Mouse (Mus musculus) megakaryocyte-erythroid progenitor cell, adult 5-6 weeks (primary cell): ENCODE measurements around the gene Gchfr. TPM values are rescaled to one million over a fixed set of nuclear protein-coding genes. Genes with fewer than 3 reads are reported as not detected.

Source experiments
- ATAC-seq: replicated peaks from 2 replicates; pipeline ENCODE4 v1.8.0; 2016; ENCODE audit warnings: mild to moderate bottlenecking, inconsistent platforms; ENCODE audit not compliant: severe bottlenecking, poor library complexity, low FRiP score, low TSS enrichment
- total RNA-seq, 2 experiments: library from RNA; stranded (forward) in 1 of 2; stranded (reverse) in 1 of 2; fragments of 200-1000, 215-1000 nt in 1 of 2; fragments of >200 nt in 1 of 2; fragmentation: Nextera tagmentation in 1 of 2; gene quantifications; 2 replicates each; pipeline ENCODE4 v1.2.3; 2014 to 2017

Gchfr gene
- total RNA-seq, 2 experiments from 2014 or later: 1.0 TPM; not detected in 1

DNA sequence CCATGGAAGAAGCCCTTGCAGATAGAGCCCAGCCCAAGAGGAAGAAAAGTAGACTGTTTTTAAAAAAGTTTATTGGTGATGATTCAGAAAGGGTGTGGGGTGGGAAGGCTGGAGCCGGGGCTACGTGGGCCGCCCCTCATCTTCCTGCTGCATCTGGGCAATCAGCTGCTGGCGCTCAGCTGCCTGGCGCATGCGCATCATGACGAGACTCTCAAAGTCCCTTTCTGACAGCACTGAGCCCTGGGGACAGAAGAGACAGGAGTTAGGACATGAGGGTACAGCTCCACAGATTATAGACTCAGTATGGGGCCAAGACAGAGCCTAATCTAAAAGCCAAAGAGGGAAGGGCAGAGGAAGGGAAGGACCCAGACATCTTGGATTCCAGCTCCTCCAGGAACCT is 4.9 kb downstream of the Gchfr start:
- 0 out of 2 replicates have a peak, but pooled peaks have one; percentile 4 for ATAC-seq

DNA sequence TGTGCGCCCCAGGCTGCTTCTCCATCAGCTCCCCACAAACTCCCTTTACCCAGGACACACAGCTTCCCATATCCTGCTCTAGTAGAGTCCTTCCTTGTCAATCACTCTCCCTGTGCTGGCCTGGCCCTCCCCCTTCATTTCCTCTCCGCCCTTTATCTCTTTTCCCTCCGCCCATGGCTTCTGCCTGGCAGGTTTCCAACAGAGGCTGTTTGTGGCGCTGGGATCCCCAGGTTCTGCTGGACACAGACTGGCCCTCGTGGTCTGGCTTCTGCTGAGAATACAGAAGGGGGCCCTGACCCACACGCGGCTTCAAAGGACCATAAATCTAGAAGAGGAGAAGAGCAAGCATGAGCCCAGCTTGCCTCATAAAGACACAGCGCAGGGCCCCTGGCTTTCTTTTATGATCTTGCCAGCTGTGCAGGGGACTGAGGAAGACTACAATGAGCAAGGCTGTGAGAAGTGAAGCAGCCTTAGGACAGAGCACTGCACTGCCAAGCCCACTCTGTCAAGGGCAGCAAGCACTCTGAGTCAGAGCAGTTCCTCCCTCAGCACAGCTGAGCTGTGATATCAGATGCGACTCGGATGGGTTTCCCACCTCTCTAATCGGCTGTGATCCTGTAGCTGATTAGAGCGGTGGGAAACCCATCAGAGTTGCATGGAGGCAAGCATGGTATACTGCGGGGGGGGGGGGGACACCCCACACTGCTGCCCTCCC is 5.4 kb downstream of the Gchfr start:
- ATAC-seq: peak; percentile 49

DNA sequence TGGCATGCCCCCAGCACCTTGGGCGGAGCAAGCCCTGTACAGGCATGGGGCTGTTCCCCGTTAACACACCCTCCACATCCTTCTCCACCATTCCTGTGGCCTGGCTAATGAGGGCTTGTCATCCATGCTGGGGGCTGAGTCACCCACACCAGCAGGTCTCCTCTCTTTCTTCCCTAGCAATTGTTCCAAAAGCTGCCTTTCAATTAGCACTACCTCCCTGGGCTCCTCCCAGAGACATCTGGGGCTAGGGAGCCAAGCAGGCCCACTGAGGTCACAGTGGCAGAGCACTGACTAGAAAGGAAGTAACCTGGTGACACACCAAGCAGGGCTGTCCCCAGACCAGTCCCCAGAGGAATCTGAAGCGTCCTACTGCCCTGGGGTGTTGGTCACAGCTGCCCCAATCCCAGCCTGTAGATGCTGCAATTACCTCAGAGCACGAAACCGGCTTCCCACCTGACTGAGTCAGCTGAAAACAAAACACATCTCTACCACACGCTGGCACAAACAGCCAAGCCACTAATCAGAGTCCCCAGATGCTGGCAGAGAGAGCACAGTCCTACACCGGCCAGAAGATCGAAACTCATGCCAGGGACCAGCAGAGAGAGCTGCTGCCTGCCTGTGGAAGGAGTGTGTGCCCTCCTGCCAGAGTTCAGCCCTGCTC is 6.5 kb downstream of the Gchfr start, which contains the start of gene Gm14137:
TSS of gene Gm14137 (plus strand) at position 519 of the 661 bp plus-strand sequence.
- peak; percentile 71 for ATAC-seq

DNA sequence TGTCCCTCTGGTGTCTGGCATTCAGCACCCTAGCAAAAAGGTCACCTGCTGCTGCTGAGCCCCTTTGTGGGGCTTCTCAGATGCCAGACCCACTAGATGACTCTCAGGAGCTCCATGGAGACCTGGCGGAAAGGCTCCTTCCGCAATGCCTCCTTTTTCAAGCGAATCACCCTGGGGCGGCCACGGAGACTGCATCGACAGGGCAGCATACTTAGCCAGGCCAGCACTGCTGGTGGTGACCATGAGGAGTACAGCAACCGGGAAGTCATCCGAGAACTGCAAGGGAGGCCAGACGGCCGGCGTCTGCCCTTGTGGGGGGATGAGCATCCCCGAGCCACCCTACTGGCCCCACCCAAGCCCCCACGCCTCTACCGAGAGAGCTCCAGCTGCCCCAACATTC is 7.3 kb downstream of the Gchfr start:
- ATAC-seq: no peak

DNA sequence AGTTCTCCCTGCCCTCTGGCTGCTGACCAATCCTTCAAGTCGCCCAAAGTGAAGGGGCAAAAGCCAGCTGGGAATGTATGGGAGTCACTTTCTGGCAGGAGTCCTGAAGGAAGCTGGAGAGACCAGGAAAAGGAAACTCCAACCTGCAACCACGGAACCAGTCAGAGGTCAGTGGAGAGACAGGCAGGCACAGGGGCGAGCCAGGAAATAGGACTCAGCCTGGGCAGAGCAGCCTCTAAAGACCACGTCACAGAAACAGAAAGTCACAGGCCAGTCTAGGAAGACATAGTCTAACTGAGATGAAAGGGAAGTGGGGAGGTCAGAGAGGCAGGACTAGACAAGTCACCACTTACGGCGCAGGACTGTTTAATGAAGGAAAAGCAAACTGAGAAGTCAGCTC is 8.0 kb downstream of the Gchfr start:
- no peak for ATAC-seq

DNA sequence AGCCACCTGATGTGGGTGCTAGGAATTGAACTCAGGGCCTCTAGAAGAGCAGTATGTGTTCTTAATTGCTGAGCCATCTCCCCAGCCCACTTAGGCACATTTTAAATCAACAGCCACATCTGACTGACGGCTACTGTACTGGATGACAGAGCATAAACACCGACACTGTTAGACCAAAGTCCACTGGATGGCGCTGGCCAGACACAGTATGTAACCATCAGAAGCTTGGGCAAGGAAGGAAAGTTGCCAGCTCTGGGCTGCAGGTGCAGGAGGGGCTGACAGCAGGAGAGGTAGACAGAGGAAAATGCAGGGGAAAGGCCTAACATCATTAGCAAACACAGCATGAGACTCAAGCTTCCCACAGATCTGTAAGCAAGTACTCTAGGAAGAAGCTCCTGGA is 9.2 kb downstream of the Gchfr start:
- no peak for ATAC-seq

DNA sequence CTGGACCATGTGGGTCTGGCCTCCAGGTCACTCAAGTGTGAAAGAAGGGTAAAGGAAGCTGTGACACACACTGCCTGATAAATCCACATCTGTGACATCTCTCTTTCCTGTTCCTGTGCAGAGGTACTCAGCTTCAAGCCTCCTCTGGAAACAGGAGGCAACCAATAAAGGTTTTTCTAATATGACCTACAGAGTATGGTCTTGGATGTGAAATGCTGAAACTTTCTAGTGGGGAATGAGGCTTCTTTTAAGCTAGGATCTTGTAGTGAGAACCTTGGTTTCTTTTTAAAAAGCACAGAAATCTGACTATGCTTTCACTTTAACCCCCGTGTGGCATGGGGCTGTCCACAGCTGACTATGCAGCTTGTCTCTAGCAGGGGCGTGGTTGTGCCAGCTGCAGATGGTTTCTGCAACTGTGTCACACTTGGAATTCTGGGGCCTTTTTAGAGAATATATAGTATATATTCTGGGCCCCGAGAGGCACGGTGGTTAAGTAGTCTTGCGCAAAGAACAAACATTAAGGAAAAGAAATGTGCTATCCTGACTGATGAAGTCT is 9.9 kb downstream of the Gchfr start:
- no peak for ATAC-seq

DNA sequence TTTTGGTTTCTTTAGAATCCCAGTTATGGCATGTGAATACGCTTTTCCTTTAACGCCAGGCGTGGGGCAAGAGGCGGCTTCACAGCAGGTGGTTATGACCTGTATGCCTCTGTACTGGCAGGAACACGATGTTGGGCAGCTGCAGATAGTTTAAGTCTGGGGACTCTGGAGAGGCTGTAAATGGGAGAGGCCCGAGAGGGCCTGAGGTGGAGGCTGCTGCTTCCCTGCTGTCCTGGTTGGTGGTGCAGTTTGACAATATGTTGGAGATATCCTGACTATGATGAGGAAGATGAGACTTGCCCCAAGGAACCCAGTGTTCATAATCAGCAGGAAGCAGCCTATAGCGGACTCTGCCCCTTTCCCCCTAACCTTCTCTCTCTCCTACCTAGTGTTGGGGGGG is 15.3 kb downstream of the Gchfr start:
- no peak for ATAC-seq

DNA sequence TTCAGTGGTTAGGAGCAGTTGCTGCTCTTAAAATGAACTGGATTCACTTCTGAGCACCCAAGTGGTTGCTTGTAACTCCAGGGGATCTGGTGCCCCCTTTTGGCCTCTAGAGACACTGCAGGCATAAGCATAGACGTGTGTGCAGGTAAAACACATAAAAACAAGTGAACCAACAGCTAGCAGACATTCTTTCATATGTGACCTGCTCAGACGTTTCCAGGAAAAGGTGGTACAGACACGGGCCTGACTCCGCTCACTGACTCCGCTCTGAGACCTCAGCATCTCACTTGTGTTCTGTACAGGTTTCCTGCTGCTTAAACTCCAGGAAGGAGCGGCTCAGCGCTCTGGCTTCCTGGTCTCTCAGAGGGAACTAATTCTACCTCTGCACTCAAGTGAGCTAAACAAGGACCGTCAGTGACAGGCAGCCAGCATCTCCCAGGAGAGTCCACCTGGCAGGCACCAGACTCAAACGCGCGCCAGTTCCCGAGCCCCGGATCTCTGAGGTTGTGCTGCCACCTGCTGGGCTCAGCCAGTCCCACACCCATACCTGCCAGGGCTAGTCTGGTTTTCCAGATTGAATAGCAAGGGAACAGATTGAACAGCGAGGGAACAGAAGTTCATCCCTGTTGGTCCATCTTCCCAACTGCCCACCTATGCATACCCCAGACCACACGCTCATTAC is 21.6 kb downstream of the Gchfr start:
- peak; percentile 92 for ATAC-seq

DNA sequence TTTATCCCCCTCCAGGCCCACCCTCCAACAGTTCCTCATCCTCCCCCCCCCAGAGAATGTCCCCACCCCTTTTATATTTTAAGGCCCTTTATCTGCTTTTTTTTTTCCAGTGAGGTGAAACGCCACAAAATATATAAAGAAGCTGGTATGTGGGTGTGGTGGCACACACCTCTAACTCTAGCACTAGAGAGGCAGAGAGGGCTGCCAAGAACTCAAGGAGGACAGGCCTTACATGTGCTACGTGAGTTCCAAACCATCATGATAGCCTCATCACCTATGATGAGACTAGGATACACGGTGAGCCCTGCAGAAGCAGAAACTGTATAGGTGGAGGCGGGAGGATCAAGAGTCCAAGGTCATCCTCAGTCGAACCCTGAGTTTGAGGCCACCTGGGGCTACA is 23.4 kb downstream of the Gchfr start:
- ATAC-seq: no peak

DNA sequence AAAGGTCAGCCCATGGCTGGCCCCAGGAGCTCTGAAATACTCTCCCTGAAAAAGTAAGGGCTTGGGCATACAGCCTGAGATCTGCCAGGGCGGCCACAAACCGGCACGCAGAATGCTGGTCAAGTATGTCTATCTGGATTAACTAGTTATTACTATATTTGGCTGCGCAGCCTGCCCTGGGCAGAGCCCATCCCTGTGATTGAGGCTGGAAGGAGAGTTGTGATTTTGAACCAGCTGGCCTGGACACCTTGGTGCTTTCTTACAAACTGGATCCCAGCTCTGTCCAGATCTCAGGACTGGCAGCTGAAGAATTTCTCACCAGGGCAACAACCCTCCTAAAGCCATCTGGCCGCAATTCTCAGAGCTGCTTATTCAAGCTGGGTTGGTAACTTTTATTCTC is 26.6 kb downstream of the Gchfr start:
- no peak for ATAC-seq

DNA sequence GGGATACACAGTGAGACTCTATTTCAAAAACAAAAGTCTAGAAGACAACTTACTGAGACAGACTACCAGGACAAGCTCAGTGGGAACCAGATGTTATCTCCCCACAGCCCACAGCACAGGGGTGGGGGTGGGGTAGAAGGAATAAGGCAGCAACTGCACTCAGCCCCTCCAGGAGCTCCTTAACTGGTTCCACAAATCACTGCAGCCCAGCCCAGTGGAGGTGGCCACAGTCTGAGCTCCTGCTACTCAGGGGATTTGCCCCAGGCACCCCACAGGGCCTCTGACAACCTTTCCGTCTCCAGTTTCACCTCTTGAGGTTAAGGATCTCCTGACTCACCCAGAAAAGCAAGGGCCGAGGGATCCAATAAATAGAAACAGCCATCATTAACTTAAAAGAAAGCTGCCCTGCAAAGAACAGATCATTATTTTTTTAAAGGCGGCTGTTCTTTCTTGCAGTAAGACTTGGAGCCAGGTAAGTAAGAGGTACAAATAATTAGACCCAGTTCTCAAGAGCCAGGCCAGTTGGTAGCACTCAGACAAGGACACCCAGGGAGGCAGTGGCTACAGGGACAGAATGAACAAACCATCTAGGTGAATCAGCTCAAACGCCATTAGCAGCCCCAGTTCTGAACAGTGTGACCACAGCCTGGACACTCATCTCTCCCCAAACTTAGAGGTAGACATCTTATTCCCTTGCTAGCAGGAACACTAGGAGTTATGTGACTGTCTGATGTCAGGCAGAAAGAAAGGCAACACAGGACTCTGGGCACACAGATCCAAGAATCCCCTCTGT is 28.9 kb downstream of the Gchfr start:
- ATAC-seq: no peak

DNA sequence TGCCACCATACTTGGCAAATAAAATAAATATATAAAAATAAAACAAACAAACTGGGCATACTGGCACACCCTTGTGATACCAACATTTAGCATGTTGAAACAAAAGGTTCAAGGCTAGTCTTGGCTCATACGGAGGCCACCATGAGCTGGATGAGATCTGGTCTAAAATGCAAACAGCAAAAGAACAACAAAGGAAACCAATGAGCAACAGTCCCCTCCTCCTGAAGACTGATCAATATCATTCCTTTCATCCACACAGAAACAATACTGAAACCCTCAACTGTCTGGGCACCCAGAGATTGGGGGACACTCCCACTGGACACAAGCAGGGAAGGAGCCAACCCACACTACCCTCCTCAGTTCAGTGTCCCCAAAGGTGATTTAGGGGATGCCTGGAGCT is 29.9 kb downstream of the Gchfr start:
- ATAC-seq: no peak

DNA sequence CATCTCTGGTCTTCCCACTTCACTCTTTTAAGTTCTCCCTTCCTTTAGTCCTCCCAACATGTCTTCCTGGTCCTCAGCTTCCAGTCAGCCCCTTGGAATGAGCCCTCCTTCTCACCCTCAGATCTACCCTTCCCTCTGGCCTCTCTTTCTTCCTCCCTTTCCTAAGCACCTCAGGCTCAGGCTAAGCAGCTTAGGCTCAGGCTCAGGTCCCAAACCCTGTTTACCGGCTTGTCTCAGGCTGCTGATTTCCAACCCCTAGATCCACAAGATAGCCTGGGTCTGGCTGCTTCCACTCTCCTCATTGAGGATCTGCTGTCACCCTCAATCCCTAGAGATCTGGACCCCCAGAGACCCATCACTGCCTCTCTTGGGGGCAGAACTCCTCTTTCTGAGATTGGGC is 30.5 kb downstream of the Gchfr start:
- no peak for ATAC-seq

DNA sequence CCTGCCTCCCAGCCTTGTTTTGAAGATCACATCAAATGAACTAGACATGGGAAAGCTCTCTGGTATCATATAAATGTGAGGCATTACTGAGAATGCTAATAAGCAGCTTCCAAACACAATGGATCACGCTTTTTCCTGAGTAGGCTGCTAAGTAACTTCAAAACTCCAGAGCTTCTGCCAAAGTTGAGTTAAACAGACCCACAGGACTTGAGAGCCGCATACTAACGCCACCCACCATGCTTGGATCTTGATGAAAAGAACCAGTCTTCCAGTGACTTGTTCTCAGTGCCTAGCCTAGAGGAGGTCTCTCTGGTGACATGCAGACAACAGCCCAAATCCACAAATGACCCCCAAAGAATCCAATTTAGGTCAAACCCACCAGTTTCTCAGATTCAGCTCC is 31.4 kb downstream of the Gchfr start:
- no peak for ATAC-seq

DNA sequence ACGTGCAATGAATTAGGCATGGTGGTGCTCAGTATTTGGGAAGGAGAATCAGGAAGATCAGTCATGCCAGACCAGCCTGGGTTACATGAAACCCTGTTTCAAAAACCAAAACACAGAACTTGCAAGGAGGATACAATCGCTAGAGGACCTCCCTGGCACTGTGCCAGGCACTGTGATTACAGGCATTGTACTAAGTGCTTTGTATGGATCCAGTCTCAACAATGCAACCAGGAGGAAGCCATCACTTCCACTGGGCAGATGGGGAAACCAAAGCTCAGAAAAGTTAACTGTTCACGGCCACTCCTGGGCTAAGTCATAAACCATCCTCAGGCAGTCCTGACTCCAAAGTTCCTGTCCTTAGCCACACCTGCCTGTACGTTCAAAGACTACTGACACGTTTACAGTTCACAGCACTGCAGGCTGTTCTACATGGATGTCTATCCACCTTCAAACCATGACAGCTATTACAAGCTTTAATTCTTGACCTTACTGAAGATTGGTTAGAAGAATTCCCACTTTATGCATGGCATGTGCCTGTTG is 35.4 kb downstream of the Gchfr start:
- ATAC-seq: no peak

DNA sequence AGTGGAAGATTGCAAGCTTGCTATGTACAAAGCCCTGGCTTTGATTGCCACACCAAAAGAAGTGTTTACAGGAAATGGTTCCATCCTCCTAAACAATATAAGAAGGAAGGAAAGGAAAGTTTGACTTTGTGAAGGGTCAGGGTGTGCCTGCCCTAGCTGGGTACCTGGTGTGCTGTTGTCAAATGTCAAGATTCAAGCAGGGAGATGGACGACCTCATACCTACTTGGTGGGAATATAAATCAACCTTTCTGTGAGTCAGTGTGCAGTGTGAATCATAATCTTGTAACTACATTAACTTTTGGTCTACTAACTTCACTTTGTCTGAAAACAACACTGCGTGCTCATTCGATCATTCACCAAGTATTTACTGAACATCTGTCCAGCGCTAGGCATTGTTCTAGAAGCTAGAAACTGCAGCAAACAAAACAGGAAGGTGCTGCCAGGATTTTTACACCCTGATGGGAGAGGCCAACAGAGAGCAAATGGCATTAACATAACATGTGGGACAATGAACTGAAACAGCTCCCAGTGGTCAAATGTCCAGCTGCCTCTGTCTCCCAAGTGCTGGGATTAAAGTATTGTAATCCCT is 36.4 kb downstream of the Gchfr start:
- ATAC-seq: no peak

DNA sequence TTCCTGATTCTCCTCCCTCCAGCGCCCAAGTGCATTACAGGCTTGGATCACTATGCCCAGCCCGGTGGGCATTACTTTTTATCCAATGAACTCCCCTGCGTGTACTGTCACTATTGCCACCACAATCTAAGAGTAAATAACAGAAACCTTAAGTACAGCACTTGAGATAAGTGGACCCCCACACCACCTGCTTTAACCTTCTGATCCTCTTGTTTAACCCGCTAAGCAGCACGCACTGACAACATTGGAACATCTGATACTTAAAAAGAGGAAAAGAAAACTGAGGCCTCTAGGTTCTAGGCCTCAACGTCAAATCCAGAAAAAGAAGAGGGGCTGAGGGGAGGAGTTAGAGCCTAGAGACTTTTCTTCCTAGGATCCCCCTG is 40.4 kb downstream of the Gchfr start:
- ATAC-seq: no peak; the same call in 1 of the 2 replicates
